Mouse (Mus musculus) erythroblast, embryonic 14.5 days (primary cell): ENCODE data around the gene Nek6.

Source experiments
- GATA1 ChIP-seq: IDR thresholded peaks from 2 replicates; pipeline ENCODE4 v1.6.1; 2012; ENCODE audit warnings: low read length, inconsistent platforms, mixed read lengths
- TAL1 ChIP-seq: IDR thresholded peaks from 3 replicates; pipeline ENCODE4 v1.6.1; 2012; ENCODE audit warnings: low read length, inconsistent platforms, mixed read lengths

GRCm38 (mm10) chr2:38519934-38520333 is 8.5 kb downstream of the Nek6 start:
- TF ChIP-seq GATA1: no peak
- TF ChIP-seq TAL1: no peak
